Mouse (Mus musculus): ENCODE measurements around the gene Cftr. TPM values are rescaled to one million over a fixed set of nuclear protein-coding genes. Genes with fewer than 3 reads are reported as not detected.

The Cftr gene
- polyA plus RNA-seq, 1 experiment from 2014 or later: 0.74 TPM

GRCm38 (mm10) chr6:18300781-18301180 is 130.3 kb downstream of the Cftr start:
- H3K36me3 ChIP-seq (ENCODE audit: control insufficient read depth, insufficient read depth, low read length): no peaks in the 10 kb centered on the region
- no peaks in the 10 kb centered on the region for H3K4me1 ChIP-seq (ENCODE audit: control insufficient read depth, insufficient read depth, low read length)
- H3K9me3 ChIP-seq (replicated peaks; ENCODE audit: control insufficient read depth, low read length, poor library complexity, severe bottlenecking): no peaks in the 10 kb centered on the region
- no peak overlapping the region for H3K27ac ChIP-seq (ENCODE audit: low read length)
- no peak for ATAC-seq
- WGBS: 89% methylated on average over 2 of the region's 2 CpGs
- H3K27me3 ChIP-seq (ENCODE audit: control insufficient read depth, insufficient read depth, low read depth, low read length): no peaks in the 10 kb centered on the region
- H3K9ac ChIP-seq (ENCODE audit: low read depth, low read length): no peak overlapping the region
- H3K4me3 ChIP-seq (ENCODE audit: low read depth, low read length): no peak overlapping the region
- no peak overlapping the region for H3K4me2 ChIP-seq (ENCODE audit: low read length)

- no peaks in the 10 kb centered on the region for H3K27me3 ChIP-seq (ENCODE audit: control insufficient read depth, insufficient read depth, low read depth, low read length)
- no peaks in the 10 kb centered on the region for H3K9me3 ChIP-seq (replicated peaks; ENCODE audit: control insufficient read depth, low read length, poor library complexity, severe bottlenecking)
- no peaks in the 10 kb centered on the region for H3K4me1 ChIP-seq (ENCODE audit: control insufficient read depth, insufficient read depth, low read length)
- no peak overlapping the region for H3K9ac ChIP-seq (ENCODE audit: low read depth, low read length)
- H3K4me3 ChIP-seq (ENCODE audit: low read depth, low read length): no peak overlapping the region
- H3K4me2 ChIP-seq (ENCODE audit: low read length): no peak overlapping the region
- no peak overlapping the region for H3K27ac ChIP-seq (ENCODE audit: low read length)
- ATAC-seq: no peak
- H3K36me3 ChIP-seq (ENCODE audit: control insufficient read depth, insufficient read depth, low read length): no peaks in the 10 kb centered on the region
- 68% methylated on average over 5 of the region's 5 CpGs for WGBS
These were observed 131.6 kb downstream of the Cftr start for GRCm38 (mm10) chr6:18302105-18302504.

- ATAC-seq: no peak
- 73% methylated on average over 3 of the region's 3 CpGs for WGBS
- H3K9ac ChIP-seq (ENCODE audit: low read depth, low read length): no peak overlapping the region
These were observed 132.7 kb downstream of the Cftr start for GRCm38 (mm10) chr6:18303228-18303627.

GRCm38 (mm10) chr6:18305130-18305529 is 134.6 kb downstream of the Cftr start:
- no peak overlapping the region for H3K27ac ChIP-seq (ENCODE audit: low read length)
- H3K4me1 ChIP-seq (ENCODE audit: control insufficient read depth, insufficient read depth, low read length): no peaks in the 10 kb centered on the region
- H3K9me3 ChIP-seq (replicated peaks; ENCODE audit: control insufficient read depth, low read length, poor library complexity, severe bottlenecking): no peaks in the 10 kb centered on the region
- ATAC-seq: no peak
- H3K4me3 ChIP-seq (ENCODE audit: low read depth, low read length): no peak overlapping the region
- 93% methylated on average over 4 of the region's 4 CpGs for WGBS
- H3K27me3 ChIP-seq (ENCODE audit: control insufficient read depth, insufficient read depth, low read depth, low read length): no peaks in the 10 kb centered on the region
- H3K9ac ChIP-seq (ENCODE audit: low read depth, low read length): no peak overlapping the region
- no peak overlapping the region for H3K4me2 ChIP-seq (ENCODE audit: low read length)
- H3K36me3 ChIP-seq (ENCODE audit: control insufficient read depth, insufficient read depth, low read length): no peaks in the 10 kb centered on the region

More at GRCm38 (mm10) chr6:18303228-18303627, 132.7 kb downstream of the Cftr start:
- Histone ChIP-seq H3K9me3 (replicated peaks; ENCODE audit: control insufficient read depth, low read length, poor library complexity, severe bottlenecking) (no peaks in the 10 kb centered on the region), H3K4me3 (ENCODE audit: low read depth, low read length) (no peak overlapping the region), H3K27me3 (ENCODE audit: control insufficient read depth, insufficient read depth, low read depth, low read length) (no peaks in the 10 kb centered on the region), H3K36me3 (ENCODE audit: control insufficient read depth, insufficient read depth, low read length) (no peaks in the 10 kb centered on the region), H3K27ac (ENCODE audit: low read length) (no peak overlapping the region), H3K4me2 (ENCODE audit: low read length) (no peak overlapping the region), H3K4me1 (ENCODE audit: control insufficient read depth, insufficient read depth, low read length) (no peaks in the 10 kb centered on the region)

- 21% methylated on average over 2 of the region's 2 CpGs for WGBS
- no peak overlapping the region for H3K4me3 ChIP-seq (ENCODE audit: low read depth, low read length)
These were observed 140.5 kb downstream of the Cftr start for GRCm38 (mm10) chr6:18310983-18311382.

GRCm38 (mm10) chr6:18314365-18314943 is 144.0 kb downstream of the Cftr start:
- Histone ChIP-seq H3K4me1 (ENCODE audit: control insufficient read depth, insufficient read depth, low read length) (no peaks in the 10 kb centered on the region), H3K36me3 (ENCODE audit: control insufficient read depth, insufficient read depth, low read length) (no peaks in the 10 kb centered on the region), H3K4me2 (ENCODE audit: low read length) (no peak overlapping the region), H3K27me3 (ENCODE audit: control insufficient read depth, insufficient read depth, low read depth, low read length) (no peaks in the 10 kb centered on the region), H3K4me3 (ENCODE audit: low read depth, low read length) (no peak overlapping the region), H3K27ac (ENCODE audit: low read length) (no peak overlapping the region), H3K9ac (ENCODE audit: low read depth, low read length) (no peak overlapping the region), H3K9me3 (replicated peaks; ENCODE audit: control insufficient read depth, low read length, poor library complexity, severe bottlenecking) (no peaks in the 10 kb centered on the region)
- 83% methylated on average over 3 of the region's 3 CpGs for WGBS
- ATAC-seq: no peak

More at GRCm38 (mm10) chr6:18310983-18311382, 140.5 kb downstream of the Cftr start:
- no peaks in the 10 kb centered on the region for H3K27me3 ChIP-seq (ENCODE audit: control insufficient read depth, insufficient read depth, low read depth, low read length)
- no peak overlapping the region for H3K27ac ChIP-seq (ENCODE audit: low read length)
- no peaks in the 10 kb centered on the region for H3K4me1 ChIP-seq (ENCODE audit: control insufficient read depth, insufficient read depth, low read length)
- no peaks in the 10 kb centered on the region for H3K9me3 ChIP-seq (replicated peaks; ENCODE audit: control insufficient read depth, low read length, poor library complexity, severe bottlenecking)
- ATAC-seq: no peak
- H3K9ac ChIP-seq (ENCODE audit: low read depth, low read length): no peak overlapping the region
- H3K4me2 ChIP-seq (ENCODE audit: low read length): no peak overlapping the region
- no peaks in the 10 kb centered on the region for H3K36me3 ChIP-seq (ENCODE audit: control insufficient read depth, insufficient read depth, low read length)

GRCm38 (mm10) chr6:18322950-18323349 is 152.5 kb downstream of the Cftr start:
- H3K4me1 ChIP-seq (ENCODE audit: control insufficient read depth, insufficient read depth, low read length): no peaks in the 10 kb centered on the region
- H3K36me3 ChIP-seq (ENCODE audit: control insufficient read depth, insufficient read depth, low read length): no peaks in the 10 kb centered on the region
- H3K27me3 ChIP-seq (ENCODE audit: control insufficient read depth, insufficient read depth, low read depth, low read length): no peaks in the 10 kb centered on the region
- no peaks in the 10 kb centered on the region for H3K9me3 ChIP-seq (replicated peaks; ENCODE audit: control insufficient read depth, low read length, poor library complexity, severe bottlenecking)
- ATAC-seq: no peak
- H3K27ac ChIP-seq (ENCODE audit: low read length): no peak overlapping the region
- no peak overlapping the region for H3K4me2 ChIP-seq (ENCODE audit: low read length)
- no peak overlapping the region for H3K9ac ChIP-seq (ENCODE audit: low read depth, low read length)
- H3K4me3 ChIP-seq (ENCODE audit: low read depth, low read length): no peak overlapping the region
- 94% methylated on average over 1 of the region's 1 CpGs for WGBS

GRCm38 (mm10) chr6:18335393-18335792 is 164.9 kb downstream of the Cftr start:
- Histone ChIP-seq H3K9me3 (replicated peaks; ENCODE audit: control insufficient read depth, low read length, poor library complexity, severe bottlenecking) (no peaks in the 10 kb centered on the region), H3K4me1 (ENCODE audit: control insufficient read depth, insufficient read depth, low read length) (no peaks in the 10 kb centered on the region), H3K36me3 (ENCODE audit: control insufficient read depth, insufficient read depth, low read length) (no peaks in the 10 kb centered on the region), H3K27me3 (ENCODE audit: control insufficient read depth, insufficient read depth, low read depth, low read length) (no peaks in the 10 kb centered on the region), H3K9ac (ENCODE audit: low read depth, low read length) (no peak overlapping the region), H3K4me3 (ENCODE audit: low read depth, low read length) (no peak overlapping the region), H3K27ac (ENCODE audit: low read length) (no peak overlapping the region), H3K4me2 (ENCODE audit: low read length) (no peak overlapping the region)
- WGBS: 78% methylated on average over 3 of the region's 3 CpGs
- no peak for ATAC-seq

GRCm38 (mm10) chr6:18338307-18338706 is 167.8 kb downstream of the Cftr start:
- Histone ChIP-seq H3K27ac (ENCODE audit: low read length) (no peak overlapping the region), H3K27me3 (ENCODE audit: control insufficient read depth, insufficient read depth, low read depth, low read length) (no peaks in the 10 kb centered on the region), H3K4me2 (ENCODE audit: low read length) (no peak overlapping the region), H3K4me1 (ENCODE audit: control insufficient read depth, insufficient read depth, low read length) (no peaks in the 10 kb centered on the region), H3K4me3 (ENCODE audit: low read depth, low read length) (no peak overlapping the region), H3K36me3 (ENCODE audit: control insufficient read depth, insufficient read depth, low read length) (no peaks in the 10 kb centered on the region), H3K9me3 (replicated peaks; ENCODE audit: control insufficient read depth, low read length, poor library complexity, severe bottlenecking) (no peaks in the 10 kb centered on the region), H3K9ac (ENCODE audit: low read depth, low read length) (no peak overlapping the region)
- ATAC-seq: no peak

All from midbrain, embryonic 16.5 days (tissue).